Mouse (Mus musculus): ENCODE measurements at regions not wholly inside any gene's neighbourhood (a gene's known extent, or its start where the extent isn't known, plus 50 kb on each side); places are given as distances from the start of the nearest gene placed in this dataset.

- TF ChIP-seq CTCF (IDR thresholded peaks at IDR 0.05; ENCODE audit: low read depth) = no peak
- TF ChIP-seq EP300 (IDR thresholded peaks at IDR 0.05; ENCODE audit: low read depth) = no peak
Measured at GRCm38 (mm10) chr9:82760682-82761468, 68.5 kb upstream of the Irak1bp1 start.

All from heart, postnatal 0 days (tissue).